Mouse (Mus musculus) monocyte, adult 2 months (primary cell): ENCODE measurements around the gene Pxylp1.

ENCODE experiments used
- DNase-seq, 2 experiments: peaks; one replicate each; pipeline ENCODE4 v3.0.0; 2022; ENCODE audit warnings: low spot score in 2 of 2, low read depth in 1 of 2

Pxylp1 gene

GRCm38 (mm10) chr9:96891341-96892330, 833 bp downstream of the Pxylp1 start:
- no peak for DNase-seq

- no peak for DNase-seq
Measured at GRCm38 (mm10) chr9:96890756-96891155, 1.7 kb downstream of the Pxylp1 start.

- no peak for DNase-seq
Measured at GRCm38 (mm10) chr9:96890266-96890665, 2.2 kb downstream of the Pxylp1 start.

GRCm38 (mm10) chr9:96889345-96890021, 3.0 kb downstream of the Pxylp1 start:
- peak; percentile 57 to 73 for DNase-seq

- DNase-seq = no peak
Measured at GRCm38 (mm10) chr9:96888742-96889344, 3.6 kb downstream of the Pxylp1 start.

- no peak for DNase-seq
Measured at GRCm38 (mm10) chr9:96887954-96888353, 4.5 kb downstream of the Pxylp1 start.

GRCm38 (mm10) chr9:96887492-96887891, 5.0 kb downstream of the Pxylp1 start:
- no peak for DNase-seq

- DNase-seq = no peak
Measured at GRCm38 (mm10) chr9:96885781-96886180, 6.7 kb downstream of the Pxylp1 start.

- no peak for DNase-seq
Measured at GRCm38 (mm10) chr9:96882496-96883265, 9.8 kb downstream of the Pxylp1 start.

GRCm38 (mm10) chr9:96881901-96882300, 10.6 kb downstream of the Pxylp1 start:
- DNase-seq = no peak

- no peak for DNase-seq
Measured at GRCm38 (mm10) chr9:96879024-96879423, 13.4 kb downstream of the Pxylp1 start.

GRCm38 (mm10) chr9:96878464-96878863, 14.0 kb downstream of the Pxylp1 start:
- no peak for DNase-seq

- no peak for DNase-seq
Measured at GRCm38 (mm10) chr9:96875704-96876103, 16.8 kb downstream of the Pxylp1 start.

- peak in 1 of 2 experiments; percentile 14 for DNase-seq
Measured at GRCm38 (mm10) chr9:96873082-96873481, 19.4 kb downstream of the Pxylp1 start.

- no peak for DNase-seq
Measured at GRCm38 (mm10) chr9:96870104-96870503, 22.4 kb downstream of the Pxylp1 start.

GRCm38 (mm10) chr9:96869542-96869941, 22.9 kb downstream of the Pxylp1 start:
- DNase-seq = no peak

GRCm38 (mm10) chr9:96868546-96868945, 23.9 kb downstream of the Pxylp1 start:
- DNase-seq = no peak

- no peak for DNase-seq
Measured at GRCm38 (mm10) chr9:96867165-96867564, 25.3 kb downstream of the Pxylp1 start.

- DNase-seq = no peak
Measured at GRCm38 (mm10) chr9:96866196-96866595, 26.3 kb downstream of the Pxylp1 start.

GRCm38 (mm10) chr9:96865473-96866050, 26.9 kb downstream of the Pxylp1 start:
- DNase-seq = no peak

GRCm38 (mm10) chr9:96863539-96863938, 28.9 kb downstream of the Pxylp1 start:
- DNase-seq = no peak
